Mouse (Mus musculus): ENCODE measurements at regions not wholly inside any gene's neighbourhood (a gene's known extent, or its start where the extent isn't known, plus 50 kb on each side); places are given as distances from the start of the nearest gene placed in this dataset.

GRCm38 (mm10) chr8:7206596-7206995 lies 1454.4 kb downstream of the Efnb2 start:
- Histone ChIP-seq H3K27ac (replicated peaks) (no peak overlapping the region), H3K4me2 (replicated peaks) (no peak overlapping the region), H3K4me3 (no peak overlapping the region), H3K9me3 (no peaks in the 10 kb centered on the region), H3K36me3 (no peaks in the 10 kb centered on the region), H3K27me3 (no peaks in the 10 kb centered on the region), H3K4me1 (no peaks in the 10 kb centered on the region), H3K9ac (replicated peaks) (no peak overlapping the region)
- ATAC-seq (ENCODE audit: low FRiP score, low read depth), result no peak; the same call in 1 of the 2 replicates

GRCm38 (mm10) chr8:7205086-7205485 lies 1456.0 kb downstream of the Efnb2 start:
- Histone ChIP-seq H3K4me1 (no peaks in the 10 kb centered on the region), H3K9me3 (no peaks in the 10 kb centered on the region), H3K9ac (replicated peaks) (no peak overlapping the region), H3K27me3 (no peaks in the 10 kb centered on the region), H3K4me3 (no peak overlapping the region), H3K4me2 (replicated peaks) (no peak overlapping the region), H3K27ac (replicated peaks) (no peak overlapping the region), H3K36me3 (no peaks in the 10 kb centered on the region)
- whole genome bisulfite sequencing, result 72% methylated on average over 4 of the region's 4 CpGs
- ATAC-seq (ENCODE audit: low FRiP score, low read depth), result no peak

GRCm38 (mm10) chr8:7190726-7191125 lies 1470.3 kb downstream of the Efnb2 start:
- Histone ChIP-seq H3K4me2 (replicated peaks) (no peak overlapping the region), H3K4me1 (no peaks in the 10 kb centered on the region)
- ATAC-seq (ENCODE audit: low FRiP score, low read depth), result no peak

DNA sequence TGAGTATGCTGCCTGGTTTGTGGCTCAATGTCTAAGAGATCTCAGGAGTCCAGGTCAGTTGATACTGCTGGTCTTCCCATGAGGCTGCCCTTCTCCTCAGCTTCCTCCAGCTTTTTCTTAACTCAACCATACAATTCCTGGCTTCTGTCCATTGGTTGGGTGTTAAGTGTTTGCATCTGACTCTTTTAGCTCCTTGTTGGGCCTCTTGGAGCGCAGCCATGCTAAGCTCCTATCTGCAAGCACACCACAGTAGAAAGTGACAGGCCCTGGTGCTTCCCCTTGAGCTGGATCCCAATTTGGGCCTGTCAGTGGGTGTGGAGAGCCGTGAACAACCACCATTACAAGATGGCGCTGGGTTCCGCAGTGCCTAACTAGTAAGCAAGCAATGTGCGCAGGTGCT lies 1497.7 kb downstream of the Efnb2 start:
- Histone ChIP-seq H3K9ac (replicated peaks) (no peak overlapping the region), H3K27me3 (no peaks in the 10 kb centered on the region), H3K4me1 (no peaks in the 10 kb centered on the region), H3K27ac (replicated peaks) (no peak overlapping the region), H3K4me3 (no peak overlapping the region), H3K36me3 (no peaks in the 10 kb centered on the region), H3K9me3 (no peaks in the 10 kb centered on the region), H3K4me2 (replicated peaks) (no peak overlapping the region)
- ATAC-seq (ENCODE audit: low FRiP score, low read depth), result no peak
- WGBS, result 93% methylated on average over 5 of the region's 5 CpGs

More at GRCm38 (mm10) chr8:7190726-7191125, 1470.3 kb downstream of the Efnb2 start:
- Histone ChIP-seq H3K27me3 (no peaks in the 10 kb centered on the region), H3K4me3 (no peak overlapping the region), H3K9me3 (no peaks in the 10 kb centered on the region), H3K36me3 (no peaks in the 10 kb centered on the region), H3K27ac (replicated peaks) (no peak overlapping the region), H3K9ac (replicated peaks) (no peak overlapping the region)

DNA sequence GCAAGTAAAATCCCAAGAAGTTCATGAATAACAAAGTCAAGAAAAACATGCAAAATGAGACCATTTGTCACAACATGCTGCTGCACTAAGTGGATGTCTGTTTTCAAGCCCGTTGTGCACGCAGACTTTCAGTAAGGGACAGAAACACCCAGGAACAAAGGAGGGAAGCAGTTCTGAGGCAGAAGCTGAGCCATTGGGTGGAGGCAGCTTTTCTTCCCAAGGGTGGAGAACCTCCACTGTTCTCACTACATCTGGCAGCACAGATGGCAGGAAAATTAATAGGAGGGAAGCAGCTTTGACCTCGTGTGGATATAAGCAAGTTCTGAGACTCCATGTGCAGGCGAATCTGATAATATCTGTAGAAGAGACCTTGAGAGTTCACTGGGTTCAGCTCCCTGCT lies 1529.3 kb downstream of the Efnb2 start:
- 42% methylated on average over 4 of the region's 4 CpGs for WGBS
- Histone ChIP-seq H3K27ac (replicated peaks) (no peak overlapping the region), H3K9ac (replicated peaks) (no peak overlapping the region), H3K9me3 (no peaks in the 10 kb centered on the region), H3K4me3 (no peak overlapping the region), H3K36me3 (no peaks in the 10 kb centered on the region), H3K4me1 (no peaks in the 10 kb centered on the region; the same call in 1 of the 2 replicates), H3K4me2 (replicated peaks) (no peak overlapping the region), H3K27me3 (no peaks in the 10 kb centered on the region)
- ATAC-seq (ENCODE audit: low FRiP score, low read depth), result peak; percentile 74; the same call in 1 of the 2 replicates

DNA sequence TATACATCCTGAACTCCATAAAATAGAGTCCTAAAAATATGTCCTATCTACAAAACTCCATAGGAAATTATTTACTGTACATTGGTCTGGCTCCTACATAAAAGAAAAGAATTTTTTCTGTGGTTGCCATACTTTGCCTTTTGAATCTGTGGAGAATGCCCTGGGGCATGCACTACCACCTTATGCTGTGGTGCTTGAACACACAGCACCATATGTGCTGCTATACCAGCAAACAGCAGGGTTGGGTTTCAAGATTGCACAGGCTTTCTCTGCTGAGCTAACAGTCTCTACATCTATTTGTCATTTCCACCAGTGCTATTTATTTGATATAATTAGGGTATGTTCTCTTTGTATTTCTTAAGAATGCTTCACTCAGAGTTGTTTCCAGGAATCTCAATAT lies 1552.2 kb downstream of the Efnb2 start:
- Histone ChIP-seq H3K4me2 (replicated peaks) (no peak overlapping the region), H3K4me1 (no peaks in the 10 kb centered on the region)

GRCm38 (mm10) chr8:7097577-7097976 lies 1563.5 kb downstream of the Efnb2 start:
- Histone ChIP-seq H3K27ac (replicated peaks) (no peak overlapping the region), H3K9me3 (no peaks in the 10 kb centered on the region), H3K27me3 (no peaks in the 10 kb centered on the region), H3K9ac (replicated peaks) (no peak overlapping the region), H3K4me3 (no peak overlapping the region), H3K36me3 (no peaks in the 10 kb centered on the region), H3K4me1 (no peaks in the 10 kb centered on the region), H3K4me2 (replicated peaks) (no peak overlapping the region)
- 42% methylated on average over 2 of the region's 2 CpGs for WGBS
- ATAC-seq (ENCODE audit: low FRiP score, low read depth), result peak; percentile 92

More for the DNA sequence above, 1552.2 kb downstream of the Efnb2 start:
- Histone ChIP-seq H3K27me3 (no peaks in the 10 kb centered on the region), H3K27ac (replicated peaks) (no peak overlapping the region), H3K9ac (replicated peaks) (no peak overlapping the region), H3K36me3 (no peaks in the 10 kb centered on the region), H3K4me3 (no peak overlapping the region), H3K9me3 (0 out of 2 replicates have a peak, but pooled peaks cover 2% of the 10 kb centered on the region)
- ATAC-seq (ENCODE audit: low FRiP score, low read depth), result no peak

DNA sequence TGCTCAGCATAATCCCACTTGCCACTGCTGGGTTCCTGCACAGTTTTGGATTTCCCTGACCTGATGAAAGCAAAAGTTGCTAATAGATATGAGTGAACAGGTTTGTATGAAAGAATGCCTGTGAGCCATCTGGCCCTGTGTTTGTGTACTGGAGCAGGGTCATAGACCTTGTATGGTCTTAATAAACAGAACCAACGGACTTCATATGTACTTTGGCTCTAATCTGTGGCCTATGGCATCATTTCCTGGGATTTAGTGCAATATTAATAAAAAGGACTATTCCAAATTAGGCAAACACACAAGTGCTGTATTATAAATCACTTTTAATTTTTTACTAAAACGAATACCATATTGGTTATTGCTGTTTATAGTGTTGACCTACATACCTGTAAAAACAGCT lies 1568.2 kb downstream of the Efnb2 start:
- Histone ChIP-seq H3K27me3 (no peaks in the 10 kb centered on the region), H3K27ac (replicated peaks) (no peak overlapping the region), H3K4me2 (replicated peaks) (no peak overlapping the region), H3K4me1 (no peaks in the 10 kb centered on the region), H3K9me3 (no peaks in the 10 kb centered on the region), H3K9ac (replicated peaks) (no peak overlapping the region), H3K4me3 (no peak overlapping the region), H3K36me3 (no peaks in the 10 kb centered on the region)
- ATAC-seq (ENCODE audit: low FRiP score, low read depth), result no peak
- 68% methylated on average over 2 of the region's 2 CpGs for WGBS

DNA sequence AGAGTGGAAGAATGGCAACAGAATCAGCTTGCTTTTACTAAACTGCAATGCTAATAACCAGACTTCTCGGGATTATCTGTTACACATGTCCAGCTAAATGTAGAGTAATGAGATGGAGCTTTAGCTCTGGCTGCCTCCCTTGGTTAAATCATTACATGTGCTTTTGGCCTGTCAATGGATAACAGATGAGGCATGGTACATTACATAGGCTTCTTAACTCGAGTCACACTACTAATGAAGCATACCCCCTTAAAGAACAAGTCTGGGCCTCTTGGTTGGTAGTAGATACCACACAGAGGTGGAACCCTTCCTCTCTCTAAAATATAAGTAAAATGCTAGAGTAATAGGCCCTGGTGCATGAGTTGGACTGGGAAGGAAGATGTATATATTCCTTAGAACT lies 1572.9 kb downstream of the Efnb2 start:
- Histone ChIP-seq H3K27me3 (no peaks in the 10 kb centered on the region), H3K27ac (replicated peaks) (no peak overlapping the region), H3K9me3 (no peaks in the 10 kb centered on the region), H3K9ac (replicated peaks) (no peak overlapping the region), H3K4me1 (no peaks in the 10 kb centered on the region), H3K4me3 (no peak overlapping the region), H3K4me2 (replicated peaks) (no peak overlapping the region), H3K36me3 (no peaks in the 10 kb centered on the region)
- WGBS, result 58% methylated on average over 2 of the region's 2 CpGs
- peak; percentile 16; the same call in 1 of the 2 replicates for ATAC-seq (ENCODE audit: low FRiP score, low read depth)

- 90% methylated on average over 4 of the region's 4 CpGs for WGBS
Observed at GRCm38 (mm10) chr8:7060255-7060656, 1600.8 kb downstream of the Efnb2 start.

DNA sequence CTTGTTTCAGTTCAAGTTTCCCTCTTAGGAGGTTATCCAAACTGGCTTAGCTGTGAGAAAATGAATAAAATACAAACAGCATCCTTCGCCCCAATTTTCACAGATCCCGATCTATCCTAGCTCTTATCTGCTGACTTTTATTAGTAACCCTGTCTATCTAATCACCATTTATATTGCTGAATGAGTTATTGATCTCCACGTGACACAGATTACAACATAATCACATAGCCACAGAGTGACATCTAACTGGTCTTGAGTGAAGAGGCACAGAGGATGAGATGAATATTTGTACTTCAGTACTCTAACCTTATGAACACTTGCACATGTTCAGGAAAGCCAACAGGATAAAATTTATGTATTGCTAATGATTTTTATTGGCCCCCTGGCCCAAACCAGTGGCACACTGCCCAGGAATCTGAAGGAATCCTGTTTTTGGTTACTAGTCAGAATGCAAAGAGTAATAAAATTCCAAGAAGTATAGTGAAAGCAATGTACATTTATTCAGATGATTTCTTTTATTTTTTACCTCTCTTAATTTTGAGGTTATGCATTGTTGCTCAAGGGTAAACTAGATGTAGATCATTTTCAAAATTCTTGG lies 1634.7 kb downstream of the Efnb2 start:
- Histone ChIP-seq H3K4me2 (replicated peaks) (no peak overlapping the region), H3K4me3 (no peak overlapping the region), H3K36me3 (no peaks in the 10 kb centered on the region), H3K27me3 (no peaks in the 10 kb centered on the region), H3K4me1 (no peaks in the 10 kb centered on the region), H3K27ac (replicated peaks) (no peak overlapping the region), H3K9me3 (no peaks in the 10 kb centered on the region), H3K9ac (replicated peaks) (no peak overlapping the region)
- WGBS, result 81% methylated on average over 3 of the region's 3 CpGs
- no peak for ATAC-seq (ENCODE audit: low FRiP score, low read depth)

More at GRCm38 (mm10) chr8:7060255-7060656, 1600.8 kb downstream of the Efnb2 start:
- ATAC-seq (ENCODE audit: low FRiP score, low read depth), result no peak
- no peaks in the 10 kb centered on the region for H3K4me1 ChIP-seq
- no peaks in the 10 kb centered on the region for H3K9me3 ChIP-seq
- H3K27me3 ChIP-seq, result no peaks in the 10 kb centered on the region
- H3K27ac ChIP-seq (replicated peaks), result no peak overlapping the region
- H3K4me2 ChIP-seq (replicated peaks), result no peak overlapping the region
- no peaks in the 10 kb centered on the region for H3K36me3 ChIP-seq
- no peak overlapping the region for H3K9ac ChIP-seq (replicated peaks)
- H3K4me3 ChIP-seq, result no peak overlapping the region

DNA sequence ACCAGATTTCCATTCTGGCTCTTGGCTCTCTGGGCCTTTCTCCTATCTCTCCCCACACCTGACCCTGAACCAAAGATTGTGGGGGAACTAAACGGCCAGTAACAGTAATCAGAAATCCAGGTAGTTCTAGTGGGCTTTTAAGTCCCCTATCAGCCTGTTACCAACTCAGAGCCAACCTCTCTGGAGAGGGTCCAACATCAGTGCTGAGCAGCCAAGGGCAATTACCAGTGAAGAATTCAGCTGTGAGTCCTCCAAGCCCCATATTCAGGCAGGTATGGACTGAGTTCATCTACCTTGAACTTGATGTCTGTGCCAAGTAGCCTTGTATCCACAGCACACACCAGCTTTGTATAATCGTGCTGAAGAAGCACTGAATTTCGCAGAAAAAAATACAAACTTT lies 1636.7 kb downstream of the Efnb2 start:
- Histone ChIP-seq H3K4me3 (no peak overlapping the region), H3K27me3 (no peaks in the 10 kb centered on the region), H3K4me1 (no peaks in the 10 kb centered on the region), H3K9me3 (no peaks in the 10 kb centered on the region), H3K4me2 (replicated peaks) (no peak overlapping the region), H3K27ac (replicated peaks) (no peak overlapping the region), H3K9ac (replicated peaks) (no peak overlapping the region), H3K36me3 (no peaks in the 10 kb centered on the region)
- no peak for ATAC-seq (ENCODE audit: low FRiP score, low read depth)
- 87% methylated on average over 3 of the region's 3 CpGs for WGBS

DNA sequence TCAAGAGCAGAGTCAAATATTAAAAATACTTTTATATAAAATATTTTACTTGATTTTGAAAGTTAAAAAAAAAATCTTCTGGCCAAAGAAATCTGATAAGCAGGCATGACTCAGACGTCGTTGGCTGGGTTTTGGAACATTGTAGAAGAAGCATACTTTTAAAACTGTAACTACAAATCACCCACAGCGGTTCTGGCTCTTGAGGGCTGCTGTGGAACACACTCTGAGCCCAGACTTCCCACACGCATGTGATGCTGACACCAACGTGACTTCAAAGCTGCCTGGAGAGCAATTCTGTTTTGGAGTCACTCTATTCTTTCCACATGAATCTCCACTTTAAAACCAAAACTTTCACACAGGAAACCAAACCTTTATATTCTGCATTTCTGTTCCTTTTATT lies 1649.2 kb downstream of the Efnb2 start:
- H3K4me2 ChIP-seq (replicated peaks), result no peak overlapping the region
- no peak overlapping the region for H3K9ac ChIP-seq (replicated peaks)
- H3K9me3 ChIP-seq, result no peaks in the 10 kb centered on the region
- no peak overlapping the region for H3K27ac ChIP-seq (replicated peaks)
- WGBS, result 79% methylated on average over 5 of the region's 5 CpGs
- no peaks in the 10 kb centered on the region for H3K4me1 ChIP-seq
- H3K4me3 ChIP-seq, result no peak overlapping the region
- no peak for ATAC-seq (ENCODE audit: low FRiP score, low read depth)
- no peaks in the 10 kb centered on the region for H3K27me3 ChIP-seq
- H3K36me3 ChIP-seq, result no peaks in the 10 kb centered on the region
